Mouse (Mus musculus) adrenal gland, postnatal 25 days (tissue): ENCODE measurements around the gene Caml. TPM values are rescaled to one million over a fixed set of nuclear protein-coding genes. Genes with fewer than 3 reads are reported as not detected.
"Not testable (repeated sequence)": the region's sequence is repeated elsewhere in the genome, so short reads cannot be mapped to it uniquely, and the experiment has no call there.

ENCODE experiments used
- DNase-seq: peaks from one replicate; pipeline ENCODE4 v3.0.0; 2021; ENCODE audit warnings: mixed read lengths
- long read RNA-seq: library from polyadenylated mRNA; stranded (forward); transcript quantifications from one replicate; pipeline ENCODE4 v2.0.0, GENCODE M21; 2021
- total RNA-seq: library from RNA; stranded (reverse); gene quantifications from 2 replicates; pipeline ENCODE4 v1.2.3, GENCODE M21; 2021

Caml gene
- total RNA-seq = 37.4 and 37.7 TPM in 2 replicates
- long read RNA-seq, transcript Caml-201 (4 exons, 1,382 nt) = major isoform, 35 of 38 reads
- long read RNA-seq, partial matches to known transcripts = 2 of 38 reads
- long read RNA-seq, other reads (novel, unspliced or antisense) = 1 of 38 reads

- peak; percentile 87 for DNase-seq
These were observed at the start of gene Caml for GRCm38 (mm10) chr13:55622649-55623541. TSS of gene Caml (plus strand) at chr13:55623005.

GRCm38 (mm10) chr13:55573432-55573831 lies 49.4 kb upstream of the Caml start, which contains the start of gene Tmed9:
TSS of gene Tmed9 (plus strand) at chr13:55573732.
- DNase-seq = no peak

DNA sequence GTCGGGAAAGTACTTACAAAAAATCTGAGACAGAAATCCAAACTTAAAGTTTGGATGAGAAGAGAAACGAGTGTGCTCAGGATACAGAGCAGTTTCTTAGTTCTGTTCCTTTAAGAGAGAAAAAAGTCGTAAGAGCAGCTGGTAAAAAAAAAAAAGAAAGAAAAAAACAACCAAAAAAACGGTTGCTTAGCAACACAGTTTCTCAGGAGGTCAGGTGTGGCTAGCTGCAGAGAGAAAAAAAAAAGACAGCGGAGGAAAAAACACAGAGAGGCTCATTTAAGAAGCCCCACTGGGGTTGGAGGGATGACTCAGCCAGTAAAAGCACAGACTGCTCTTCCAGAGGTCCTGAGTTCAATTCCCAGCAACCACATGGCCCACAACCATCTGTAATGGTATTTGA lies 48.5 kb upstream of the Caml start:
- DNase-seq = no peak

DNA sequence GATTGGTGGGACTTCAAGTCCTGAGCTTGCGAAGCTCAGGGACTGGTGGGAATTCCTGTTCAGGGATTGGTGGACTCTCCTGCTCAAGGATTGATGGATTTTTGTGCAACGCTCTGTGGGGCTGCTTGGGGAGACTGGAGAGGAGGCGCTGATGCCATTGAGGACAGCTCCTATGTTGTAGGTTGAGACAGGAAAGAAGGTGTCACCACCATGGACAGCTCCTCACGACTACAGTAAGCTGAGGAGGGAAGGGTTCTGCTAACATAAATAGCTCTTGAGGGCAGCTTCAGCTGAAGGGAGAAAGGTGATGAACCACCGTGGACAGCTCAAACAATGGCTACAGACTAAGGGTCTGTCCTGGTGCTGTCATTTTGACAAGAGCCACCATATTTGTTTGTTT lies 46.9 kb upstream of the Caml start:
- no peak for DNase-seq

DNA sequence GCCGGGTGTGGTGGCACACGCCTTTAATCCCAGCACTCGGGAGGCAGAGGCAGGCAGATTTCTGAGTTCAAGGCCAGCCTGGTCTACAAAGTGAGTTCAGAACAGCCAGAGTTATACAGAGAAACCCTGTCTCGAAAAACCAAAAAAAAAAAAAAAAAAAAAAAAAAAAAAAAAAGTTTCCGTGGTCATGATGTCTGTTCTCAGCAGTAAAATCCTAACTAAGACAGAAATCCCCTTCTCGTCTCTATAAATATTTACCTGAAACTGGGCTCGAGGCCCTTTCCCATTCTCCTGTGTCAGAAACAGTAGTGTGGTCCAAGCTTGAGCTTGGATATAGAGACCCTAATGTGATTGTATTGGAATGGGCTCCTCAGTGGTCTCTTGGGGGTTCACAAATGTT lies 45.9 kb upstream of the Caml start:
- DNase-seq = not testable (repeated sequence)

DNA sequence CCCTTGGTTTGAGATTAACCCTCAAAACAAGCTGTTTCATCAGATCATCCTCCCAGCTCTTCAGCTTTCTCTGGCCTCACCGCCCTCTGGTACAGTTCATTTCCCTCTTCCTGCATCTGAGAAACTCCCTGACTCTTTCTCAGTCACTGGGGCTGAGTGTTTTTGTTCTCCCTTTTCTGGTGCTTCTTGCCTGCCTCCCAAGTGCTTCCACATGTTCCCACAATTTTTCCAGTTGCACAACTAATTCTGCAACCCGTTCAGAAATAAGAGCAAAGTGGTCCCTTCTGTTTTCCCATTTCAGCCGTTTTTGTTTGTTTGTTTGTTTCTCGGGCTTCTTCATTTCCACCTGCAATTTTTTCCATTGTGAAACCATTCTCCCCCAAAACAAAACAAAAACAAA lies 44.7 kb upstream of the Caml start:
- DNase-seq = no peak

DNA sequence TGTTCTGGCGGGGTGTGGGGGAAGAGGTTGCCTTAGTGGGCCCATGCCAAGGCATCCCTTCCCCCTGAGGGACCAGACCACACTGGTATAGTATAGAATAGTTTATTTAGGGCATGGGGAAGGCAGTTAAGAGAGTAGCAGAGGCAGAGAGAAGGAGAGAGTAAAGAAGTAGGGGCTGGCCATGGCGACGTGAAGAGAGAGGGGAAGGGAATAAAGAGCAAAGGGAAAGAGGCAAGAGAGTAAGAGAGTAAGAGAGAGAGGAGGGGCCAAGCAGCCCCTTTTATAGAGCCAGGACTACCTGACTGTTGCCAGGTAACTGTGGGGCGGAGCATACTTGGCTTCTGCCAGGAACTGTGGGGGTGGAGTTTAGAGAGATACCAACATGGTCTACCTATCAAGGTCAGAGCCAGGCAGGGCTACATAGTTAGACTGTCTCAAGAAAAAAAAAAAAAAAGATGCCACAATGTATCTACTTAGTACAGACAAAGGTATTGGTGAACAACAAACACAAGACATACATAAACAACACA lies 30.8 kb upstream of the Caml start:
- no peak for DNase-seq

GRCm38 (mm10) chr13:55592512-55593253 lies 30.1 kb upstream of the Caml start:
- DNase-seq = peak; percentile 97

DNA sequence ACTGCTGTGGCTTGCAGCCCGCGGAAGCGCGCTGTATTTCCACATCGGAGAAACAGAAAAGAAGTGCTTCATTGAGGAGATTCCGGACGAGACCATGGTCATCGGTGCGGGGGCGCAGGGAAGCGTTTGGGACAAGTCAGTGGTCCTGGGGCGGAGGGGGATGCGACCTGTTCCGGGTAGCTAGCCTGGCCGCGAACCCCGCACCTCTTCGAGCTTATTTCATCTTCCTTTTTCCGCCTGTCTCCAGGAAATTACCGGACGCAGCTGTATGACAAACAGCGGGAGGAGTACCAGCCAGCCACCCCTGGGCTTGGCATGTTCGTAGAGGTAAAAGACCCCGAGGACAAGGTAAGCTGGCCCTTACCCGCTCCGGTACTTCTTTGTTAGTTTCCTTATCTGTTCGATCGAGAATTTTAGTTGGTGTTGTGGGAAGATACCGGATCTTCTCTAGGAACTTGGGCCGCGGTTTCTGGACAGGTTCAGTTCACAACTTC lies 29.5 kb upstream of the Caml start:
- DNase-seq = no peak

- DNase-seq = peak; percentile 42
These were observed 27.4 kb upstream of the Caml start for GRCm38 (mm10) chr13:55595375-55595774.

GRCm38 (mm10) chr13:55596802-55597201 lies 26.0 kb upstream of the Caml start:
- DNase-seq = no peak

DNA sequence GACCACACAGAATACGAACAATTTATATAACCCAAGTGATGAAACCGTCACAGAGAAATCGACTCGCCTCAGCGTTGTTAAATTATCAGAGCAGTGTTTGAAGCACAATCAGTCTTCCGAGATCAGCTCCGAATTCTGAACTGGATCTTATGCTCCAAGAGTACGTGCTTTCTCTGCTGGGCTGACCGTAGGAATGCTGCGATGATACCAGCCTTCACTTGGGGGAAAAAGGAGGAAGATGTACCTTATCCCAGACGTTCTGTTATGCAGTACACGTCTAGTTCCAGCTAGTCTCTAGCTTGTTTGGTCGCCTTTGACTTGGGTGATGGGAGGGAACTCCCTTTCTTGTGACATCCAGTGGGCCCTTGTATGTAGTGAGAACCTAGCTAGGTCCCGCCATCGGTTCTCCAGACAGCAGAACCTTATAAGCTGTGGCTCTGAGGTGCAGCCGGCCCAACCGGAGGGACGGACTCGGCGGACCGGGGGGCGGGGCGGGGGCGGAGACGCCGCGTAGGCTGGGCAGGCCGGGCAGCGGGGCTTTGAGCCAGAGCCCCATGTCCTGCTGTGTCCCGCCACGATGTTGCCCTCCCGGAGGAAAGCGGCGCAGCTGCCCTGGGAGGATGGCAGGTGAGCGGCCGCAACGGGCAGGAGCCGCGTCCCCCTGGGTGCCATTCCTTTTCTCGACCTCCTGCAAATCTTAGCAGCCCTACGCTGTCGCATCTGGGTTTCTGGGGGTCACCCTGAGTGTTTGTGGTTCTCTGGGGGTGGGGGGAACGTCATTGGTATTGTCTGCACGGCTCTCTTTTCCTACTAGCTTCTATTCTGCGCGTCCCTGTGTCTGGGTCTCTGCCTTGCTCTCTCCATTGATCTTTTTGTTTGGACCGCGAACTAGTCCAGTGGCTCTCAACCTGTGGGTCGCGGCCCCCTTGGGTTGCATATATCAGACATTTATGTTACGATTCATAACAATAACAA lies 23.0 kb upstream of the Caml start, which contains the start of gene B4galt7:
TSS of gene B4galt7 (plus strand) at position 331 of the 975 bp plus-strand sequence.
- DNase-seq = peak; percentile 91

- DNase-seq = no peak
These were observed 22.1 kb upstream of the Caml start for GRCm38 (mm10) chr13:55600657-55601056.

DNA sequence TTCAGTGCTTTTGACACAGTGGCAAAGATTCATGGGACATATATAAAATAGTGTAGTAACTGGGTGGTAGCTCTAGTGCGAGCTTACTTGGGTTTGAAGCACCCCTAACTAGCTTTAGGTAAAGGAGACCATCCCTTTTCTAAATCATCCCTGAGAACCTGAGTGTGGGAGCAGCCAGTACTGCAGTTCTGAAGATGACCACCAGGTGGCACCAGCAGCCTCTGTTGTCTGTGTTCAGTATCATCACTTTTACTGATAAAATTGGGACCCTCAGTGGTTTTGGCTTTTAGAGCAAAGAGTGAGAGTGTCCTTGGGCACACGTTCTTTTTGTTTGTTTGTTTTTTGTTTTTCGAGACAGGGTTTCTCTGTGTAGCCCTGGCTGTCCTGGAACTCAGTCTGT lies 21.2 kb upstream of the Caml start:
- DNase-seq = peak; percentile 83

GRCm38 (mm10) chr13:55604606-55605005 lies 18.2 kb upstream of the Caml start:
- DNase-seq = no peak

- DNase-seq = no peak
These were observed 15.7 kb upstream of the Caml start for GRCm38 (mm10) chr13:55606899-55607623.

- DNase-seq = no peak
These were observed 15.2 kb upstream of the Caml start for GRCm38 (mm10) chr13:55607624-55608006.

DNA sequence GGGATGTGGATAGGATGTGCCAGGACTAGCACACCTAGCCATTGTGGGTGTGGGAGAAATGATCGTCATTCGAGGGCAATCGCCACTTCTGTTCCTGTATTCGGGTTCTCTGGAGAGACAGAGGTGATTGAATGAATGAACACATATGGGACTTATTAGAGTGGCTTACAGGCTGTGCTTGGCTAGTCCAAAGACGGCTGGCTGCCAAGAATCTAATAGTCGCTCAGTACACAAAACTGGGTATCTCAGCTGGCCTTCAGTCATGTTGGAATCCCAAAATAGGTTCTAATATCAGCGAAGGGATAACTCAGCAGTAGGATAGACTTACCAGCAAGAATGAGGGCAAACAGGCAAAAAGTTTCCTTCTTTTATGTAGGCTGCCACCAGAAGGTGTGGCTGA lies 10.8 kb upstream of the Caml start:
- DNase-seq = no peak

GRCm38 (mm10) chr13:55613471-55613870 lies 9.3 kb upstream of the Caml start:
- DNase-seq = no peak

- DNase-seq = no peak
These were observed 3.5 kb upstream of the Caml start for GRCm38 (mm10) chr13:55619328-55619727.

DNA sequence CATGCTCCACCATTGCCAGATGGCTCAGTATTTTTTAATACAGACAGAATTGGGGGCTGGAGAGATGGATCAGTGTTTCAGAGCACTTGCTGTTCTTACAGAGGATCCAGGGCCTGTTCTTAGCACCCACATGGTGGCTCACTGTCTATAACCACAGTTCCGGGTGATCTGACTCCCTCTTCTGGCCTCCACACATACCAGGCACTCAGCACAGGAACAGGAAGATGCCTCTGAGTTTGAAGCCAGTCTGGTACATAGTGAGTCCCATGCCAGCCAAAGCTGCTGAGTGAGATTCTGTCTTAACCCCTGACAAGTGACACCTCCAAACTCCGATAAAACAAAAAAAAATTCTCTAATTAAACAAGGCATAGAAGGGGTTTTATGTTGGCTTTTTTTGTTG lies 2.5 kb upstream of the Caml start:
- DNase-seq = no peak
